Mouse (Mus musculus): Measurements from ENCODE around the gene Zfp93.

DNA sequence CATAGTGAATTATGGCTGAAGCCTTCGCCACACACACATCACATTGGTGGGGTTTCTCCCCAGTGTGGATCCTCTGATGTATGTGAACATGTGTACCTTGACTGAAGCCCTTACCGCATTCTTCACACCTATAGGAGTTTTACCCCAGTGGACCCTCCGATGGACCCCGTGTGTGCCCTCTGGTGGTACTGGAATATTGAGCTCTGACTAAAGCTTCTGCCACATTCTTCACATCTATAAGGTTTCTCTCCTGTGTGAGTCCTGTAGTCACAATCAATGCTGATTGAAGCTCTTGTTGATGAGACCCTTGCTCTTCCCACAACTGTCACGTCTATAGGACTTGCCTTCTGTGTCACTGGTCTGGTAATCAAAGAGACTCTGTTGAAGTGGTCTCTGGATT lies 17.4 kb downstream of the Zfp93 start:
- TF ChIP-seq POLR2A (IDR thresholded peaks at IDR 0.05; ENCODE audit: insufficient read depth, low read depth, low read length) (no peak), CTCF (IDR thresholded peaks at IDR 0.05; ENCODE audit: insufficient read depth, low read depth, low read length) (no peak)
